Mouse (Mus musculus): ENCODE results near the gene Gnb5. TPM values are rescaled to one million over a fixed set of nuclear protein-coding genes. Genes with fewer than 3 reads are reported as not detected.

The Gnb5 gene
- total RNA-seq (2021) = 10 to 100 TPM in 1 of 2 experiments, 1 to 10 TPM in 1; 7.9 to 11.2 TPM
- long read RNA-seq, experiment 1, transcript Gnb5-206 (11 exons, 2,105 nt) = major isoform, 26 of 28 reads
- long read RNA-seq, experiment 1, partial matches to known transcripts = 0 of 28 reads
- long read RNA-seq, experiment 1, other reads (novel, unspliced or antisense) = 2 of 28 reads
- long read RNA-seq, experiment 2, transcript Gnb5-206 (11 exons, 2,105 nt) = major isoform, 23 of 25 reads
- long read RNA-seq, experiment 2, partial matches to known transcripts = 1 of 25 reads
- long read RNA-seq, experiment 2, other reads (novel, unspliced or antisense) = 1 of 25 reads

GRCm38 (mm10) chr9:75306126-75306898, at the start of gene Gnb5:
TSS of gene Gnb5 (plus strand) at chr9:75306288.
- no peak for DNase-seq

GRCm38 (mm10) chr9:75258792-75259191, 47.3 kb upstream of the Gnb5 start:
- no peak for DNase-seq

GRCm38 (mm10) chr9:75259656-75260055, 46.4 kb upstream of the Gnb5 start:
- DNase-seq = no peak

GRCm38 (mm10) chr9:75261332-75261872, 44.7 kb upstream of the Gnb5 start:
- DNase-seq = no peak

- DNase-seq = no peak
Observed at GRCm38 (mm10) chr9:75262235-75262826, 43.8 kb upstream of the Gnb5 start.

GRCm38 (mm10) chr9:75264008-75264718, 41.9 kb upstream of the Gnb5 start:
- no peak for DNase-seq

GRCm38 (mm10) chr9:75267147-75267546, 38.9 kb upstream of the Gnb5 start:
- no peak for DNase-seq

GRCm38 (mm10) chr9:75270382-75270781, 35.7 kb upstream of the Gnb5 start:
- no peak for DNase-seq

- DNase-seq = no peak
Observed at GRCm38 (mm10) chr9:75271539-75271938, 34.5 kb upstream of the Gnb5 start.

GRCm38 (mm10) chr9:75273646-75274045, 32.4 kb upstream of the Gnb5 start:
- DNase-seq = no peak

GRCm38 (mm10) chr9:75274486-75274885, 31.6 kb upstream of the Gnb5 start:
- no peak for DNase-seq

GRCm38 (mm10) chr9:75275051-75275450, 31.0 kb upstream of the Gnb5 start:
- no peak for DNase-seq

GRCm38 (mm10) chr9:75280814-75281213, 25.3 kb upstream of the Gnb5 start:
- DNase-seq = peak; percentile 50

GRCm38 (mm10) chr9:75282179-75282578, 23.9 kb upstream of the Gnb5 start:
- DNase-seq = no peak

GRCm38 (mm10) chr9:75282830-75283229, 23.3 kb upstream of the Gnb5 start:
- DNase-seq = peak; percentile 25

GRCm38 (mm10) chr9:75283636-75284035, 22.5 kb upstream of the Gnb5 start:
- DNase-seq = no peak

GRCm38 (mm10) chr9:75285363-75285762, 20.7 kb upstream of the Gnb5 start:
- no peak for DNase-seq

GRCm38 (mm10) chr9:75287636-75288035, 18.5 kb upstream of the Gnb5 start:
- DNase-seq = no peak

GRCm38 (mm10) chr9:75289545-75289944, 16.5 kb upstream of the Gnb5 start:
- DNase-seq = no peak

GRCm38 (mm10) chr9:75299342-75299741, 6.7 kb upstream of the Gnb5 start:
- DNase-seq = no peak

GRCm38 (mm10) chr9:75303033-75303432, 3.1 kb upstream of the Gnb5 start:
- no peak for DNase-seq

- no peak for DNase-seq
Observed at GRCm38 (mm10) chr9:75303701-75304261, 2.3 kb upstream of the Gnb5 start.
